Mouse (Mus musculus) cerebellum, adult 2 months (tissue): Measurements from ENCODE around the gene Sfrp4. TPM values are rescaled to one million over a fixed set of nuclear protein-coding genes. Genes with fewer than 3 reads are reported as not detected.
"Not testable (repeated sequence)": the region's sequence is repeated elsewhere in the genome, so short reads cannot be mapped to it uniquely, and the experiment has no call there.

Source experiments
- DNase-seq, 2 experiments: peaks; one replicate each; pipeline ENCODE4 v3.0.0; 2021
- H3K27ac ChIP-seq: fragments of 200-500 bp; 2 replicates; pipeline ENCODE4 v1.5.1; 2012; ENCODE audit warnings: low read length, control low read depth, inconsistent platforms; ENCODE audit not compliant: insufficient read depth
- H3K27me3 ChIP-seq: fragments of 200-500 bp; 2 replicates; pipeline ENCODE4 v1.6.1; 2012; ENCODE audit warnings: inconsistent platforms, mild to moderate bottlenecking, low read length, moderate library complexity; ENCODE audit not compliant: control insufficient read depth, insufficient read depth
- H3K4me1 ChIP-seq: fragments of 200-500 bp; 2 replicates; pipeline ENCODE4 v1.6.1; 2011; ENCODE audit warnings: low read length; ENCODE audit not compliant: control insufficient read depth, insufficient read depth
- H3K4me3 ChIP-seq: fragments of 200-500 bp; replicated peaks from 2 replicates; pipeline ENCODE3; 2011; ENCODE audit warnings: mild to moderate bottlenecking, low read depth, low read length, control low read depth; ENCODE audit not compliant: insufficient read depth
- CTCF ChIP-seq: fragments of 200-500 bp; IDR thresholded peaks from 2 replicates; pipeline ENCODE4 v1.5.1; 2011; ENCODE audit warnings: low read depth, mild to moderate bottlenecking, control low read depth, low read length, moderate library complexity, borderline replicate concordance; ENCODE audit not compliant: insufficient read depth
- POLR2A ChIP-seq: fragments of 200-500 bp; IDR thresholded peaks from 2 replicates; pipeline ENCODE4 v1.6.1; 2011; ENCODE audit warnings: low read length, control low read depth, borderline replicate concordance; ENCODE audit not compliant: insufficient read depth
- WGBS: fragments of 180-500 bp; shearing (Covaris S2); methylation state at CpG from one replicate; pipeline ENCODE4 v1.1.7; 2018; 5-methylcytosine and 5-hydroxymethylcytosine counted together
- polyA plus RNA-seq: library from polyadenylated mRNA; depleted of rRNA; stranded (reverse); fragments of >200 nt; gene quantifications from 2 replicates; pipeline ENCODE4 v1.2.3, GENCODE M21; 2012; rRNA removed

Sfrp4 gene
- 2.8 and 4.0 TPM in 2 replicates for polyA plus RNA-seq

DNA sequence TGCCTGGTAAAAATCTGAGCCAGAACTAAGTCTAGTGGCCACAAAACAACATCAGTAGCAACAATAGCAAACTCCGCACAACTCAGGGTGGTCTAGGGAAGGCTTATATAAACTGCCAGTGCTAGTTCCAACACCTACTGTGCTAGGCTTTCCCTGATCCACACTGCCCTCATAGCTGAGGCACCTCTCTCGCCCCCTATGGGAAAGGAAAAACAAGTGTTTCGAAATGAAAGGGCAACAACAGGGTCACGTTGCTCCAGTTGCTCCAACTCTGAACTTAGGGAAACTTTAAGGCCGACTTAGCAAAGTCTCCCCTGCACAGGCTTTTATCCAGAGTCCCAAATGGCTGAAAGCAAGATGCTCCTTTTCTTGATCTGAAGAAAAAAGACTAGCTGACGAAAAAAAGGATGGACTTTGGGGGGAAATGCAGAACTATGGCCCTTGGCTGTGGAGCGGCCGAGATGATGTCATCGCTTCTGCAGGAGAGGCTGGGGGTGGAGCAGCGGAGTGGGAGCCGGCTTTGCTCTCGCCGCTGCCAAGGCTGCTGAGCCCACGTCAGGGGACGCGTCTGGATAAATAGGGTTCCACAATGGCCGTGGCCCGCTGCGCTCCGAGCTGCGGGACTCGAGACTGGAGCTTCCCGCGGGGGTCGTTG is at the start of gene Sfrp4:
Sfrp4 (plus strand) TSS at position 532 of the 655 bp plus-strand sequence.
- no peak within 1 kb of the TSS for H3K27ac ChIP-seq
- 5% methylated on average over 25 of the region's 25 CpGs for WGBS
- no peaks in the 10 kb centered on the region for H3K27me3 ChIP-seq
- peak within 1 kb of the TSS; percentile 67 for H3K4me3 ChIP-seq
- H3K4me1 ChIP-seq, result 0 out of 2 replicates have a peak, but pooled peaks cover 2% of the 10 kb centered on the region
- DNase-seq, result peak; percentile 25 to 58
- TF ChIP-seq POLR2A (no peak), CTCF (peak; percentile 44; the same call in 1 of the 2 replicates)

DNA sequence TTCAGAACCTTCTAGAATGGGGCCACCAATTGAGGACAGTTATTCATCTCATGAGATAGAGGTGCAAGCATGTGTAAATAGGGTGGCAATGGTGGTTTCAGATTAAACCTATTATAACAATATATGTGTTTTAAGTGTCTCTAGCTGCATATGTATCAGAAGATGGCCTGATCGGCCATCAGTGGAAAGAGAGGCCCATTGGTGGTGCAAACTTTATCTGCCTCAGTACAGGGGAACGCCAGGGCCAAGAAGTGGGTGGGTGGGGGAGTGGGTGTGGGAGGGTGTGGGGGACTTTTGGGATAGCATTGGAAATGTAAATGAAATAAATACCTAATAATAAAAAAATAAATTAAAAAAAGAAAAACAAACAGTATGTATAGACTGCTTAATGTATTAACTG is 48.2 kb upstream of the Sfrp4 start:
- 92% methylated on average over 2 of the region's 2 CpGs for WGBS
- H3K4me3 ChIP-seq, DNase-seq, H3K27me3 ChIP-seq, H3K4me1 ChIP-seq, H3K27ac ChIP-seq: not testable (repeated sequence)

DNA sequence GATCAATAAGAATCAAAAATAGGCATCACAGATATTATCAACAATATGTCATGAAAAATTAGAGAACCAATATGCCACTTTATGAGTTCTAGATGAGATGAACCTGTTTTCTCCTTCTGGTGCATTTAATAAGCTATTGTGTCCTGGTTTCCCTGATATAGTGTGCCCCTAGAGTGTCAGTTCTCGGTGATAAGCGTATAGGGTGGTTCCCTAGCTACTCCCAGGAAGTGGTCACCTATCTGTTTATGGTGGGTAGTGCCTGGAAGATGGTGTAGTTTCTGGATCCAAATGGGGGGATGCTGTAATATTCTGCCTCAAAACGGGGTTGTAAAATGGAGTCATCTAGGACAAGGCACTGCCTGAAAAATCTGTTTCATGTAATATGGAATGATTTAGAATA is 47.0 kb upstream of the Sfrp4 start:
- Histone ChIP-seq H3K4me3 (no peak overlapping the region), H3K4me1 (no peaks in the 10 kb centered on the region), H3K27me3 (no peaks in the 10 kb centered on the region), H3K27ac (no peak overlapping the region)
- WGBS, result 89% methylated on average over 3 of the region's 3 CpGs
- DNase-seq, result no peak
- TF ChIP-seq POLR2A (no peak), CTCF (no peak)

DNA sequence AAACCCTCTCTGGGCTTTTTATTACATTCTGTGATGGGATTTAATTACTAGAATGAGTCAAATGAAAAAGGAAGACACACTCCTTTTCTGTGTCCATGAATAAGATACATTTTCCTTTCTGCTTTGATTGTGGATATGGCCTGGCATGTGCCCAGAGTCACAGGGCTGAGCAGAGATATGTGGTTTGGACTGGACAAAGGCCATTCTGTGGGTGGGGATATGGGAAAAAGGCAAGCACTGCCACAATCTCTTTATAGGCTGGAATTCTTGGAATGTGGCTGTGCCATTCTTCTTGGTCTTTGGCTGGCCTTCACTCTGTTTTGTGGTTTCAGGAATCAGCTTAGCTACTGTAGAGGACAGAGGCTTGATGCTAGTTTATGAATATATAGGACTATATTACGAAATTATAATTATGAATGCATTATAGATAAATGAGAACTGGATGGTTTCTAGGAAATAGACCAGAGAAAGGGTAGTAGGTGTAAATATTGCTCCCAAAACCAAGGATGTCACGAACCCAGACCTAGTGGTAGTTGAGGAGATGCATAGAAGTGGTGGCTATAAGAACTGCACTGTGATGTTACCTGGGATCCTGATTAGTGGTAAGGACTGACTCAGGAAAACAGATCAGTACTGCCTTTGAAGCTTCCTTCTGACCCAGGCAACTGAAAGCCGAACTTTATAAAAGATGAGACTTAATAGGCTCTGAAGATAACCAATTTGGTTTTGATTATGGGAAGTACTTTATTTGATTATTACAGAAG is 31.7 kb upstream of the Sfrp4 start:
- TF ChIP-seq CTCF, result no peak
- TF ChIP-seq POLR2A, result no peak
- no peak for DNase-seq
- no peaks in the 10 kb centered on the region for H3K27me3 ChIP-seq
- 91% methylated on average over 3 of the region's 3 CpGs for WGBS
- no peak overlapping the region for H3K27ac ChIP-seq
- H3K4me1 ChIP-seq, result no peaks in the 10 kb centered on the region
- H3K4me3 ChIP-seq, result no peak overlapping the region

- Histone ChIP-seq H3K4me3 (no peak overlapping the region), H3K27me3 (no peaks in the 10 kb centered on the region), H3K27ac (no peak overlapping the region), H3K4me1 (peaks cover 3% of the 10 kb centered on the region; the same call in 1 of the 2 replicates)
- no peak for TF ChIP-seq CTCF
- no peak for TF ChIP-seq POLR2A
- 65% methylated on average over 1 of the region's 1 CpGs for WGBS
- peak; percentile 28 to 52 for DNase-seq
Measured at GRCm38 (mm10) chr13:19595141-19595540, 27.8 kb upstream of the Sfrp4 start.

DNA sequence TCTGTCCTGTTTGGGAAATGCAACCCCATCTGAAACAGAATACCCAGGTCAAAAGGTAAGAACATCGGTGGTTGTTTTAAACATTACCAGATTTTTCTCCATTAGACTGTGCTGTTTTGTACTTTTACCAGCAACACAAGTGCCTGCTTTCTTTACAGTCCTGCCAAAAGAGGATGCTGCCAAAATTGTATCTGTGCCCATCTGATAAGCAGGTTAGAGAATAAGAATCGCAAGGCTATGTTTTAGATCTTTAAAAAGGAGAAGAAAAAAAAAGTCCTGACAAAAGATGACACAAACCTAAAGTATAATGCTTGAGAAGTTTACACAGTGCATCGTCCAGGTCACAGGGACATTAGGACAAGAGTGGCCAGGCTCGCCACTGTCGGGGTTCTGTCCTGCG is 23.7 kb upstream of the Sfrp4 start:
- DNase-seq, result no peak
- H3K27me3 ChIP-seq, result no peaks in the 10 kb centered on the region
- 19% methylated on average over 6 of the region's 6 CpGs for WGBS

GRCm38 (mm10) chr13:19602531-19602930 is 20.4 kb upstream of the Sfrp4 start:
- no peak for DNase-seq
- WGBS, result 74% methylated on average over 1 of the region's 1 CpGs
- Histone ChIP-seq H3K27me3 (no peaks in the 10 kb centered on the region), H3K4me3 (no peak overlapping the region), H3K27ac (no peak overlapping the region), H3K4me1 (peaks cover 1% of the 10 kb centered on the region; the same call in 1 of the 2 replicates)
- TF ChIP-seq POLR2A (no peak), CTCF (no peak)

More for the DNA sequence above, 23.7 kb upstream of the Sfrp4 start:
- Histone ChIP-seq H3K27ac (no peak overlapping the region), H3K4me1 (peaks cover 3% of the 10 kb centered on the region; the same call in 1 of the 2 replicates), H3K4me3 (no peak overlapping the region)
- no peak for TF ChIP-seq POLR2A
- no peak for TF ChIP-seq CTCF

DNA sequence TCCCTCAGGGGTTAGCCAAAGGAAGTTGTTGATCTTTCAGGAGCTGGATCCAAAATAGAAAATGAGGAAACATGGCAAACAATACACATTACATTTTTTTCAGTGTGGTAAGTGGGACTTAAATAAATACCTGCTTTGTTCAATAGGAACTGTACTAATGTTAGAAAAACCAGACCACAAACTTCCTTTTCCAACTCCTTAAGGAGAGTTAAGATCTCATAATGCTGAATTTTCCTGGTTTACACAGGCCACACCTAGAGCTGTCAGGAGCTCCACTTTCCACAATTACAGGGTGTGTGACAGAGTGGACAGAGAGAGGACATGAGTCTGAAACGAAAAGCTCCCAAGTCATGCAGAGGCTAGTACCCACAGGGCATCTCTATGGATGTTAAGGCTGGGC is 19.2 kb upstream of the Sfrp4 start:
- H3K4me1 ChIP-seq, result no peaks in the 10 kb centered on the region; the same call in 1 of the 2 replicates
- H3K4me3 ChIP-seq, result no peak overlapping the region
- no peaks in the 10 kb centered on the region for H3K27me3 ChIP-seq
- WGBS, result 81% methylated on average over 1 of the region's 1 CpGs
- H3K27ac ChIP-seq, result no peak overlapping the region
- no peak for DNase-seq
- TF ChIP-seq CTCF (no peak), POLR2A (no peak)
